Mouse (Mus musculus) layer of hippocampus, postnatal 10 days (tissue): ENCODE data around the gene Vkorc1l1. TPM values are rescaled to one million over a fixed set of nuclear protein-coding genes. Genes with fewer than 3 reads are reported as not detected.

Experiments used
- DNase-seq, 2 experiments: peaks; one replicate each; pipeline ENCODE4 v3.0.0; 2021; ENCODE audit warnings: low spot score in 2 of 2
- total RNA-seq, 2 experiments: library from RNA; stranded (reverse); gene quantifications; 2 replicates each; pipeline ENCODE4 v1.2.3; 2021

Gene Vkorc1l1
- total RNA-seq, 2 experiments from 2014 or later = 46.7 to 49.4 TPM

GRCm38 (mm10) chr5:129942073-129942939, 536 bp downstream of the Vkorc1l1 start:
- peak; percentile 29 to 57 for DNase-seq

DNA sequence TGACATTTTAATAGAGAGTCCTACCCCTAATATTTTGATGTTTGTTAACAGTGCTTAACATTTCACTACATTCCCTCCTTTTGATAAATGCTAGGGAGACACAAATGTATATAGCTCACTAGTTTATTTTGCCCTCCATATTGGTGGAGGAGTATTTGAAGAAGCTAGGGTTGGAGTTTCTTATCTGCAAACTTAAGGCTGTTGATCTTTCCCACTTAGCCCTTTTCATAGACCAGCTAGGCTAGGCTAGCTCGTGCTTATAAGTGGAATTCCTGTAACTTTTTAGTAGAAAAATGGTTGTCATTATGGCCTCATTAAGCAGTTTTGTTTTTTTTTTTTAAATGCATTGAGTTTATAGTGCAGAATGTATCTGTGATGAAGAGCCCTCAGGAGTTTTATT, 1.6 kb downstream of the Vkorc1l1 start:
- no peak for DNase-seq

GRCm38 (mm10) chr5:129947528-129948033, 5.8 kb downstream of the Vkorc1l1 start:
- DNase-seq = no peak

- DNase-seq = no peak
Observed at GRCm38 (mm10) chr5:129952143-129952542, 10.4 kb downstream of the Vkorc1l1 start.

- no peak for DNase-seq
Observed at GRCm38 (mm10) chr5:129954473-129955254, 12.9 kb downstream of the Vkorc1l1 start.

DNA sequence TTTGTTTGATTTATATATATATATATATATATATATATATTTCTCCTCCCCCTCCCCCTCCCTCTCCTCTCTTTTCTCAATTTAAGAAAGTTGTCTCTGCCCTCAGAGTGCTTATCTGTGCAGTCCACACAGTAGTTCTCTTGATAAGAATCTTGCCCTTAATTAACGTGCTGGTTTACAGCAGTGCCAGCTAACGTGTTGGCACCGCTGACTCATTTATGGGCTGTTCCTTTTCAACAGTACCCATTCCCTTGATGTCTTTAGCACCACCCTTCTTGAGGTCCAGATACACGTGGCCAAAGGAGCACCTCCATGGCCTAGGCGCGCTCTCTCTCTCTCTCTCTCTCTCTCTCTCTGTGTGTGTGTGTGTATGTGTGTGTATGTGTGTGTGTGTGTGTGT, 14.0 kb downstream of the Vkorc1l1 start:
- no peak for DNase-seq

- no peak for DNase-seq
Observed at GRCm38 (mm10) chr5:129963224-129963623, 21.5 kb downstream of the Vkorc1l1 start.

GRCm38 (mm10) chr5:129966448-129966847, 24.7 kb downstream of the Vkorc1l1 start:
- no peak for DNase-seq

DNA sequence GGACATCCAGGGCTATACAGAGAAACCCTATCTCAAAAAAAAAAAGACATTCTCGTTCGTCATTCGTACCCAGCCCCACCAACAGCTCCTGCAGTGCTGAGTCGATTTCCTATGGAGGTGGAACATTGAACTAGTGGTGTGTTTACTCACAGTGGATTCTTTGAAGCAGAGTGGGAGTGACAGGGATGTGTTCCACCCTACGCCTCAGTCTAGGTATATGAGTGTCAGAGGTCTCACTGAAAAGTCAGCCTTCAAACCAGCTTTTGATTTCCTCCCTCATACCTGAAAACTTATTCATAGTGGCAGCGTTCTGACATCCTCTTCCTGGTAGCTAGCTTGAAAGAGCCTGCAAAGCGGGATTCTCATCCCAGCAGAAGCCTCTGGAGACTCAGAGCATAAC, 26.6 kb downstream of the Vkorc1l1 start:
- DNase-seq = no peak

- DNase-seq = no peak
Observed at GRCm38 (mm10) chr5:129971491-129971890, 29.7 kb downstream of the Vkorc1l1 start.

- DNase-seq = no peak
Observed at GRCm38 (mm10) chr5:129974354-129974753, 32.6 kb downstream of the Vkorc1l1 start.

GRCm38 (mm10) chr5:129974866-129975311, 33.1 kb downstream of the Vkorc1l1 start:
- DNase-seq = no peak

GRCm38 (mm10) chr5:129977768-129978167, 36.0 kb downstream of the Vkorc1l1 start:
- DNase-seq = no peak

GRCm38 (mm10) chr5:129978608-129979007, 36.8 kb downstream of the Vkorc1l1 start:
- no peak for DNase-seq

DNA sequence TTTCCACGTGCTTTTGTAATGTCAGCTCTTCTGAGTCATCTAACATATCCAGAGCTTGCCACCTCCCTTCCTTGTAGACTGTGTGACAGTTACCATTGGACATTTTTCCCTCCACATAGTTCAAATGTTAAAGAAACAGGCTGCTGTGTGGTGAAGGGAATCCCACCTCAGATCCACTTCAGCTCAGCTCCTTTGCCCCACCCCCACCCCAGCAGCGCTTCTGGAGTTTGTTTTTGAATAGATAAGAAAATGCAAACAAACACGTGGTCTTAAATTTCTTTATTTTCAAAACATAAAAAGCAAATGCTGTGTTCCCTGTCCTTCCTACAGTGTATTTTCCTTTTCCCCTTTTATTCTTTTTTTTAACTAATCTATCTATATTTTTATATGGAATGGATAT, 38.4 kb downstream of the Vkorc1l1 start:
- no peak for DNase-seq

DNA sequence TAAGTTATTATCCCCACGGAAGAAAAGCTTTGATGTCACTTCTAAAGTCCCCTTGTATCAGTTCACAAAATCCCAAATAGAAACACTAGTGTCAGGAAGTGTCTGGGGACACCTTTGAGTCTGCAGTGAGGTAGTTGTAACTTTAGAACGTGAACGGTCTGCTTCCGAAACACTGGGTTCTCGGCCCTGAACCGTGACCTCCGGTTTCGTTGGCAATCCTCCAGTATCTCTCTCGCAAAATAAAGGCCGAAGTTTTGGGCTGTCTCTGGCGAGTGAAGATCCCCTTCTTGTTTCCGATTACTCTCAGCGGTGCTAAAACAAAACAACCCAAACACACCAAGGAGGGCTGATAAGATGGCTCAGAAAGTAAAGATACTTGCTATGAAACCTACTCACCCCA, 47.6 kb downstream of the Vkorc1l1 start:
- no peak for DNase-seq

DNA sequence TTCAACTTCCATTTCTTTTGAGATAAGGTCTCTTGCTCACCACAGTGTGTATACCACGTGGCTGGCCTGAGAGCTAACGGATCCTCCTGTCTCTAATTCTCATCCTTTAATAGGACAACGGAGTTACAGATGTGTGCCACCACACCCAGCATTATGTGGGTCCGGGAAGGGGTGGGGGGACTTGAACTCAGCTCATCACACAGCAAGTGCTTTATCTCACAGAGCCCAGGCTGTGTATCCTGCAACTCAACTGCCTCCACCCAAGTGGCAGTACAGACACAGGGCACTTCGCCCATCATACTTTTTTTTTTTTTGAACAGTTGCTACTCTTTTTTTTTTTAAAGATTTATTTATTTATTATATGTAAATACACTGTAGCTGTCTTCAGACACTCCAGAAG, 50.1 kb downstream of the Vkorc1l1 start:
- no peak for DNase-seq

DNA sequence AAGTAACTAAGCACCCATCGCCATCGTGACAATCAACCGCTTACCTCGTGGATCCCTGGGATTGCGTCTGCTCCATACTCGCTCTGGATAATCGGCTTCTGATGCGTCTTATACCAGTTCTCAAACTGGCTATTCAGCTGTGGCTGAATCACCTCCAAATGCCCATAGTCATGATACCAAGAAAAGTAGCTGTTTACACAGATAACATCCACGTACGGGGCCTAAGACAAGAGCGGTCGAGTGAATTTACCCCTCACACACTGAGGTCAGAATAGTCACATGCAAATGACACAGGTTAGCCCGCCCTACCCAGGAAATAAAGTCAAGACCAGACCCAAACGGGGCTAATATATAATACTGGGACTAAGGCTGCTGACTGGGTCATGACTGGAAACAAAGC, 51.6 kb downstream of the Vkorc1l1 start:
- no peak for DNase-seq

GRCm38 (mm10) chr5:129994989-129995388, 53.2 kb downstream of the Vkorc1l1 start:
- DNase-seq = no peak

DNA sequence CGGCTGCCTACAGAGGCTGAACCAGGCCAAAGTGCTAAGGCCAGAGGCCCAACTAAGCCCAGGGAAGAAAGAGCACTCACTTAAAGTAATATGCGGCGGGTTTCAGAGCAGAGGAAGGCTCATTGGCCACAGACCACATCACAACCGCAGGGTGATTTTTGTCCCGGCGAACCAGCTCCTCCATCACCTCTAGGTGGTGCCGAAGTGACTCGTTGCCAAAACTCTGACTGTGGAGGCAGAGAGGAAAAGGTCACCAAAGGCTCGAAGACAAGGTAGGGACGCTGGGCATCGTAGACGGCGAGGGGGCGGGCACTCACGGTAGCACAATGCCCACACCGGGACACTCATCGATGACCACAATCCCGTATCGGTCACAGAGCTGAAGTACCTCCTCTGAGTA, 55.9 kb downstream of the Vkorc1l1 start:
- no peak for DNase-seq

DNA sequence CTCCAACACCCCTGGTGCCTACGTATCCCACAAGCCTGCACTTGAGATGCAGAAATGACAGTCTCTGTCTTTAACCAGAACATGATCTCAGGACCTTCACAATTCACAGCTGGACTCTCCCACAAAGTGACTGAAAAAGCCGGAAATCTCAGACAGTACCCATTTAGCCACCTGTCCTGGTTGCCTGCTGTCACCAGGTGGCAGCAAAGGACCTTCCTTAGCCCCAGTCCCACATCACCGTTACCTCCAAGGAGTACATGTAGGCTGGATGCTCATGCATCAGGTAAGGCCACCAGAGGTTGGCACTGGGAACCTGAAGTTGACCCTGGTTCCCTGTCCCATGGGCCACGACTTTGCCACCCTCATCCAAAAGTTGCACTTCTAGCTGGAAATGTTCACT, 57.3 kb downstream of the Vkorc1l1 start:
- peak; percentile 56 to 66 for DNase-seq

- DNase-seq = no peak
Observed at GRCm38 (mm10) chr5:130000735-130001134, 59.0 kb downstream of the Vkorc1l1 start.
